Mouse (Mus musculus): ENCODE results near the gene Fam219a.

Fam219a gene

DNA sequence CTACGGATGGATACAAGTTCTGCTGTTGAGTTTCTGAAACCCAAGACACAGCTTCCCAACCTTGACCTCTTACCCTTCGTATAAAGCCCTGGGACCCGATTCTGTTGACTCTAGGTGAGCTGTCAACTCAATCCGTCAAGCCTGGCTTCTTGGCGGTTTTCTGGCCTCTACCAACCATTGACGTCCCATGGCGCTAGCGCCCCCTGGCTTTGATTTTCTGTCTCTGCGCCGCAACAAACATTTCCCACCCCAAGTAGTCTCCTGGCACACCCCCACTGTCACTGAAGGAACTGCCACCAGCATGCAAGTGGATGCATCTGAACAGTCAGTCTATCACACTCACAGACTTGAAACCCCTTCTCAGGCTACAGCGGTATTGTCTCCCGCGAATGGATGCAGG is 63.2 kb downstream of the Fam219a start:
- DNase-seq (ENCODE audit: low read depth), result peak; percentile 70

DNA sequence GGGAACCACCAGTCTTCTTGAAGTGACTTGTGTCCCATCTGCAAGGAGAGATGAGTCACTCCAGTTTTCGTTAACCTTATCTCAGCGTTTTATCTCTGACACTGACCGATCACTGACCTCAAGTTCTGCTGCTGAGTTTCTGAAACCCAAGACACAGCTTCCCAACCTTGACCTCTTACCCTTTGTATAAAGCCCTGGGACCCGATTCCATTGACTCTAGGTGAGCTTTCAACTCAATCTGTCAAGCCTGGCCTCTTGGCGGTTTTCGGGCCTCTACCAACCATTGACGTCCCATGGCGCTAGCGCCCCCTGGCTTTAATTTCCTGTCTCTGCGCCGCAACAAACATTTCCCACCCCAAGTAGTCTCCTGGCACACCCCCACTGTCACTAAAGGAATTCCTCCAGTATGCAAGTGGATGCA is 64.2 kb downstream of the Fam219a start:
- DNase-seq (ENCODE audit: low read depth), result peak; percentile 39

DNA sequence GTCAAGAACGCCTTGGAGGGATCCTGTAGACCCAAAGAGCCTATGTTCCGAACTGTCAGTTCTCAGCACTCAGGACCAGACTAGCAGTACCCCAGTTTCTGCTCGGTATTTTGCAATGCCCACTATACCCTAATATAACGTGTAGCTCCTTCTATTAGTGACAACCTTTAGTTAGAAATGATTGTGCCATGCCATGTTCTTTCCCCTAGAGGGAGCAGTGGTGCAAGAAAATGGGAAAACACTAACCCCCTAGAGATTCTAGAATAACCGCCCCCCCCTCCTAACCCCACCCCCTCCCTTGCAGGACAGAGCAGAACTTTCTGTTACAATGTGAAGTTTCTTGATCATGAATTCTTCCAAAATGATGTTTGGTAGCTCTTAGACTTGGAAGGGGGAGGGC is 65.0 kb downstream of the Fam219a start:
- peak; percentile 42 for DNase-seq (ENCODE audit: low read depth)

GRCm38 (mm10) chr4:41502986-41503412 is 66.3 kb downstream of the Fam219a start, which contains the start of gene AI464131:
TSS of gene AI464131 (minus strand) at chr4:41503076.
- peak; percentile 87 for DNase-seq (ENCODE audit: low read depth)

DNA sequence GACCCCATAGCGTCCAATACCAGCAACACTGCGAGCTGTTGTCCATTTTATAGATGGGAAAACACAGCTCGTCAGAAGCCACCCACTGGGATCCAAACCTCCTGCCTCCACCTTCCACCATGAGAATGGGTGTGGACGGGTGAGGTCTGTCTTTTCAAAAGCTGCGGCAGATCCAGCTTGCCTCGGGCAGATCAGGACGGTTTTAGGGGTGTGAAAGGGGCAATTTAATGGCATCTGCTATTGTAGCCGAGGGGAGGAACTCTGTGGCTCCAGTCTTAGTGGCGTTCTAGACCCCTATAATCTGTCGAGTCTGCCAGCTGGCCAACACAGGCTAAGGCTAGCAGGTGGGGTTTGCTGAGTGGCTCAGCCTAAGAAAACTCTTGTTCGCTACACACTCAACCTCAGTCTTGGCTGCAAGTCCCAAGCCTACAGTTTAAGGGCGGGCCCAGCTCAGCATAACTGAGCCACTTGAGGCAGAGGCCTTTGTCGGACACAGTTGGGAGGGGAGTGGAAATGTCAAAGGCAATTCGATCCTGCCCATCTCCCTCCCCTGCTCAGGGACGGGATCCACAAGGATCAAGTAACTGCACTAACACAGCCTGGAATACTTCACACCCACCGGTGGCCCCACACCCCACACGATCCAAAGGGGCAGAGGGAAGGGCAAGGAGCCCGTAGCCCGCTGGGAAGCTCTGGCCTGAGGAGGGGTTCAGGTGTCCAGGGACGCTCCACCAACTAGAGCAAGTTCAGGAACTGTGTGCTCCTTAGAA is 67.0 kb downstream of the Fam219a start:
- DNase-seq (ENCODE audit: low read depth), result peak; percentile 6

GRCm38 (mm10) chr4:41500787-41501186 is 68.6 kb downstream of the Fam219a start:
- no peak for DNase-seq (ENCODE audit: low read depth)

DNA sequence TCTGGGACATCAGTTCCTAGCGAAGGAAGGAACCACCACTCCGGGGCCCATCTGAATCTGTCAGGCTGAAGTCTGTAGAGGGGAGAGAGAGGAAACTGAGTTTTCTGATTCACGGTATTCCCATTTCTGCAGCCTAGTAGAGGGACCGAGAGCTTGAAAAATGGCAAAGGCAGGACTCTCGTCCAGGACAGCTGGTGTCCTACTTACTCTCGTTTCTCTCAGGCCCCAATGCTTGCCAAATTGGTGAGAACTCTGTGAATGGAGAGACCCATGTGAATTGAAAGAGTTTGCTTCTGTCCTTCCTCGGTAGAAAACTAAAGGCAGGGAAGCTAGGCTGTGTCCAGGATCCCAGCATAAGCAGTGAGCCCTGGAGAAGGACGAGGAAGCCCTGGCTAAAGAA is 69.7 kb downstream of the Fam219a start:
- no peak for DNase-seq (ENCODE audit: low read depth)

DNA sequence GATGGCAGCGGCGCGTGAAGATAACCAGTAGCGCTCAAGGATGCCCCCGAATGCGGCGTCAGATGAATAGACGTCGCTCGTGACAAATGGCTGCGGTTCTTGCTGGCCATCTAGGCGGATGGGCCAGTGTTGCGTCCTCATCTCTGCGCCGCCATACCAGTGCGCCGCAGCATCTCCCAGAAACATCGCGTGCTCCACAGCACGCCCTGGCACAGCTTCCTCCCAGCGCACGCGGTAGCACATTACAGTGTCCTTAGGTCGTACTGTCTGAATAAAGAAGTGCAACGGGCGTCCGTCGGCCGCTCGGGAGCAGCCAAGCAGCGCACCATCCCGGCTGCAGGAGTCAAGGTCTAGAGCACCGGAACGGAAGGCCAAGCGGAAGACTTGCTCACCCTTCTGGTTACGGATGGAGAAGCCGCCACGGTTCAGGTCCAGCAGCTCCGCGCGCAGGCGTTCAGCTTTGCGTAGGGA is 70.4 kb downstream of the Fam219a start:
- DNase-seq (ENCODE audit: low read depth), result peak; percentile 9

GRCm38 (mm10) chr4:41497995-41498845 is 71.1 kb downstream of the Fam219a start:
- peak; percentile 12 for DNase-seq (ENCODE audit: low read depth)

DNA sequence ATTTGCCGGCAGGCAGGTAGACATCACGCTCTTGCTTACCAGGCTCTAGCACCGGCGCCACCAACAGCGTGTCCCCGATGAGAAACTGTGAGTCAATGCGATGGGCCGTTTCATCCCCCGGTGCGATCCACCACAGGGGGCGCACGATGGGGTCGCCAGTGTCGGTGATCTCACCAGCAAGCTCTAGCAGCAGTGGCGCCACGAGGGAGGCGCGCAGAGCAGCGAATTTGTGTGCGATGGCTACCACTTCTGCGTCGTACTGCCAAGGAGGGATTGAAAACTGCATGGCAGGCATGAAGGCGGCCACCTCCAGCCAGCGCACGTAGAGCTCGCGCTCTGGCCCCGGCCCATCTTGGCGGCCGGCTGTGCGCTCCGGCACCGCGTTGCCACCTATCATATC is 71.8 kb downstream of the Fam219a start:
- DNase-seq (ENCODE audit: low read depth), result peak; percentile 26

GRCm38 (mm10) chr4:41497046-41497445 is 72.3 kb downstream of the Fam219a start:
- no peak for DNase-seq (ENCODE audit: low read depth)

- DNase-seq (ENCODE audit: low read depth), result no peak
Observed at GRCm38 (mm10) chr4:41495850-41496249, 73.5 kb downstream of the Fam219a start.

- DNase-seq (ENCODE audit: low read depth), result no peak
Observed at GRCm38 (mm10) chr4:41495076-41495475, 74.3 kb downstream of the Fam219a start.

GRCm38 (mm10) chr4:41494378-41494777 is 75.0 kb downstream of the Fam219a start:
- DNase-seq (ENCODE audit: low read depth), result no peak

GRCm38 (mm10) chr4:41493464-41494116 is 75.7 kb downstream of the Fam219a start:
- DNase-seq (ENCODE audit: low read depth), result no peak

DNA sequence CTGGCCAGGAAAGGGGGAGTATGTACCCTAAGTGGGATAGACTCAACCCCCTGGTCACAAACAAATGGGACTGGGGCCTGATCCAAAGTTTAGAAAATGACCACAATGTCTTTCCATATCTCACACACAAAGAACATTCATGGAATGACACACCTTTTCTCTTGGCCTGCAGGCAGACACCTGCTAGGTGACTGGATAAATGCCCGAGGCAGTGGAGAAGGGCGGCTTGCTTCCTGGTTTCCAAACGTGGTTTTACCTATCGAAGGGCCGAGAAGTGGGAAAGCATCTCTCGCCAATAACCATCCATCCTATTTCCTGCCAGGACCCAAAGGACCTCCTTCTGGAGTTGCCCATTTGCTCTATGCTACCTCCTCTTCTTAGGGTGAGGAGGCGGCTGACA is 76.4 kb downstream of the Fam219a start:
- no peak for DNase-seq (ENCODE audit: low read depth)

DNA sequence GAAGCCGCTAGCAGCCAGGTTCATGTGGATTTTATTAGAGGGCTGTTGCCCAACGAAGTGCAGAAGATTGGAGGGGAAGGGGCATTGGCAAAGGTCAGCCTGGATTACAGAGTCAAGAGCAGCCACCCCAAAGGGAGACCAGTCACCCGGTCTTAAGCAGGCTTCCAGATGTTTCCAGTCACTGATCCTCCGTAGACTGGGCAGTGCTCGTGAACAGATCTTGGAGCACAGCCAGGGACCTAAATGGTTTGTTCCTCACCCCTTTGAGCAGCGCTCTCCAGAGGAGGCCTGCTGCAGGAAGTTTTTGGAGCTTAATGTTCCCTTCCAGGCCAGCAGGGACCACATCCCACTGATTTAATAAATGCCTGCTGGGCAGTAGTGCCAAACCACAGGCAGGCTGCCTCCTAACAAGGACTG is 87.7 kb downstream of the Fam219a start:
- no peak for DNase-seq (ENCODE audit: low read depth)

GRCm38 (mm10) chr4:41480254-41480653 is 89.1 kb downstream of the Fam219a start:
- no peak for DNase-seq (ENCODE audit: low read depth)

- no peak for DNase-seq (ENCODE audit: low read depth)
Observed at GRCm38 (mm10) chr4:41479456-41479804, 89.9 kb downstream of the Fam219a start.

DNA sequence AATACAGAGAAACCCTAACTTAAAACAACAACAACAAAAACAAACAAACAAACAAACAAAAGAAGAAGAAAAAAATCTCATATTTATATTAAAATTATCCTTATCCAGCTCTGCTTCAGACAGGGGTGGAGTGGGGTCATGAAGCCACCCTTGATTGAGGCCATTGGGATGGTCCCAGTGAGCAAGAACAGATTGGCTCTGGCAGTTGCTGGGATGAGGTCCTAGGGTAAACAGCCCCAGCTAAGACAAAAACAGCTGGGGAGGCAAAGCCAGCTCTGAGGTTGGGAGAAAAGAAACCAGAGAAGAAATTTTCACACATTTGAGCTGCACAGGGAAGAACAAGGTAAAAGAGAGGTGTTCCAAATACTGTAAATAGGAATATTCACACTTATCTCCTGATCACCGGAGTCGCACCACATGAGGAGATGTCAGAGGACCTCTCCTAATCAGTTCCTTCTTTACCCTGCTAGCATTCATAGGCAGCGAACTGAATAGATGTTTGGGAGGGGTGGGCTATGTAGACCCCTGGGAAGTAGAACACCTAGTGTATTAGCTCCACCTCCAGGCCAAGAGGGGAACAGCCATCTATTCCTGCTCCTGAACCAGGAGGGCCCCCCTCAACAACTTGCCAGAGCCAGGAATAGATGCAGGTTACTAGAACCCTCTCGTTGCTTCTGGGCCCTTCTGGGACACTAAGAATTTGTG is 90.4 kb downstream of the Fam219a start:
- no peak for DNase-seq (ENCODE audit: low read depth)

DNA sequence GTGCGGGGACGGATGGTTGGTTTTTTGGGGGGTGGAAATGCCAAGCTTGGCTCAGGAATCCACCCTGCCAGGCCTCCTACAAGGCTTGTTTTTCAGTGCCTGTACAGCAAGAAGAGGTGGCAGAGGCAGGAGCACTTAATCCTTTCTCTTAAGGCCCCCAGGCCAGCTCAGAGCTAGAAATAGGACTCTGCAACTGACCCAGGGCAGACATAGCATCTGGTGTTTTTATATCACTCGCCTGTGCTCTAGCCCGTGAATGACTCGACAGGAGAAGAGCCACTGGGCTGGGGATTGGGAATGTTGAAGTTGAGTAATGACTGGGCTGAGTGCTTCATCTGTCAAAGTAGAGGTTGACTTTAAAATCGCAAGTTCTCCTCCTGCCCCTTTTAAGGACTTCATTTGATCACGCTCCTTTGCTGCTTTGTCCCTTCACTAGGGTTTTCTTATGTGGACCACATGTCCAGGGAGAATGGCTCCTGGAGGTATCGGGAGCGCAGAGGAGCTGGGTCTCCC is 91.6 kb downstream of the Fam219a start:
- no peak for DNase-seq (ENCODE audit: low read depth)

GRCm38 (mm10) chr4:41471384-41471689 is 98.0 kb downstream of the Fam219a start:
- DNase-seq (ENCODE audit: low read depth), result no peak

Data from induced T-regulatory cell, adult 2 months (primary cell).